Mouse (Mus musculus) mouse embryonic stem cell (cell line): ENCODE measurements around the gene Vps45.
"Not testable (repeated sequence)": the region's sequence is repeated elsewhere in the genome, so short reads cannot be mapped to it uniquely, and the experiment has no call there.

ENCODE experiments used
- in situ Hi-C, 2 experiments: fragments of 300-500 bp; cut with MboI; formaldehyde crosslinking; loops; 1 replicate in 1 of 2; 3 replicates in 1 of 2; pipeline ENCODE4 v1.14.3; 2019 to 2020; ENCODE audit warnings: low sequenced_read_pairs in 2 of 2, low pct_unique_long_range_greater_than_20kb in 1 of 2, mixed read lengths in 1 of 2; ENCODE audit not compliant: unreplicated experiment in 1 of 2

The Vps45 gene

GRCm38 (mm10) chr3:95965518-95966451, 92.5 kb downstream of the Vps45 start:
- in situ Hi-C loops = no loop called here

DNA sequence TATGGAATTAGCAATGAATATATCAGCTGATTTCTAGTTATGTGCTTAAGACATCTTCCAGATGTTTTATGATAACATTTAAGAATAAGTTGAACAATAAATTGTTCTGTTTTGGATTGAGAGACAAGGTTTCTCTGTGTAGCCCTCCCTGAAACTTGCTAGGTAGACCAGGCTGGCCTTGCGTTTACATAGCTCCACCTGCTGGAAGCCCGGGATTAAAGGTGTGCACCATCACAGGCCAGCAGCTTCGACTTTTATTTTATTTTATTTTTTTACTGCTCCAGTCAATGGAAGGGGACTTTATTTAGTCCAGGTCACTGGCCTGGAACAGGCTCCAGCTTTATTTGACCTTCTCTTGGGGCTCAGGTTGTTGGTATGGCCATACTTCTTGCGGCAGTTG, 94.6 kb downstream of the Vps45 start:
- in situ Hi-C loops = loop anchor here in 1 of 2 experiments (5.0 kb wide), 1 partner anchor 94 kb away; the partner anchor contains the start of gene Vps45

GRCm38 (mm10) chr3:95963230-95963629, 95.0 kb downstream of the Vps45 start:
- in situ Hi-C loops = loop anchor here in 1 of 2 experiments (5.0 kb wide), 1 partner anchor 94 kb away; the partner anchor contains the start of gene Vps45

- in situ Hi-C loops = loop anchor here in 1 of 2 experiments (5.0 kb wide), 1 partner anchor 95 kb away; the partner anchor contains the start of gene Vps45
These were observed 96.1 kb downstream of the Vps45 start for GRCm38 (mm10) chr3:95962182-95962581.

DNA sequence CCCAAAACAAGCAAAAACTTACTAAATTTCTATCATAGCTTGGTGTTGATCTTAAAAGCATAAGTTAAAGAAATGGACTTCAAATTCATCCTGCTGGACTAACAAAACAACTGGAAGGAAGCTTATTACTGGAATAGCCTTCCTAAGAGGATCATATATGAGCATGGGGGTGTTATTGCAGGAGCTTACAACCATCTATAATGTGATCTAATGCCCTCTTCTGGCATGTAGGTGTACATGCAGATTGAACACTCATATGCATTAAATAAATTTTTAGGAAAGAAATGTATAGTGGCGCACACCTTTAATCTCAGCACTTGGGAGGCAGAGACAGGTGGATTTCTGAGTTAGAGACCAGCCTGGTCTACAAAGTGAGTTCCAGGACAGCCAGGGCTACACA, 98.5 kb downstream of the Vps45 start:
- in situ Hi-C loops = loop anchor here in 1 of 2 experiments (5.0 kb wide), 1 partner anchor 97 kb away; the partner anchor contains the start of gene Vps45

- in situ Hi-C loops = no loop called here
These were observed 99.2 kb downstream of the Vps45 start for GRCm38 (mm10) chr3:95959082-95959481.

DNA sequence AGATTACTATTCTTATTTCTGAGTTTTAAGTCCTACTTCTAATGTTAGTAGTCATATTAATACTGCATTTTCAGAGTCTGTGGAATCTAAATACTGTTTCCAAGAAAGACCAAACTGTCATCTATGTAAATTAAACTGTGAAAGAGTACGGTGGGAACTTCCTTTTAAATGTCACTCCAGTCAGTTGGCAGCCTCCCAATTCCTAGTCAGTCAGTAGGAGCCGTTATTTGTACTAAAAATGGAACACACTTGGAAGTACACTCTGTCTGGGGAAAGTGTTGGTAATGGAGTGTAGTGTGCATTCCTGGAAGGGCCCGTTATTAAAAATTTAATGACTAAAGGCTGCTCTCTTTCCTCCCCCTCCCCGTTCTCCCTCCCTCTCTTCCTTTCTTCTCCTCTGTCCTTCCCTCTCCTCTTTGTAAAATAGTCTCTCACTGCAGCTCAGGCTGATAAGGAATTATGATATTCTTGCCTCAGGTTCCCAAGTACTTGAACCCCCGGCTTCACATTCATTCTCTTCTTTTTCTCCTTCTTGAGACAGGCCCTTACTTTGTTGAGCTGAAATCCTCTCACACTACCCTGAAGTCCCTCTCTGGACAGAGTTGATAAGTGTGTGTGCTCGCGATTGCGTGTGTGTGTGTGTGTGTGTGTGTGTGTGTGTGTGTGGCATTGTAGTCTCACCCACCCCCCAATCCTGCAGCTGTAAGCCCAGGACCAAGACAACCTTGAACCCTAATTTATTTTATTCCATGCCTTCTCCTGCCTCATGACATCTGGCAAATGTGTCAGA, 100.7 kb downstream of the Vps45 start:
- in situ Hi-C loops = no loop called here

DNA sequence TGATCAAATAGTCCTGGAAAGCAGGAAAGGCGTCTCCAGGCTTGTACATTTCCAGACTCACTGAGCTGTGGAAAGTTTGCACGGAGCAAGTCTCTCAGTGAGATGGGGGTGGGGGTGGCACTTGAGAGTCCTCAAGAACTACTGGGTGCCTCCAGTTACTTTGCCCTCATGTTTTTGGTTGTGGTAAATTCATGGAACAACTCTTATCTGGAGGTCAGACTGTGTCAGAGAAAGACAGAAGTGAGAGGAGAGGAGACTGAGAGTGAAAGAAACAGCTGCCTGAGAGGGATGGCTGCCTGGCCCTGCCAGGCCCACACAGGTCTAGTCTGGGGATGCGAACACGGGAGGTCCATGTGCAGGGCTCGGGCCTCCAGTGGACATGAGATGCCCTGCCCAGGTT, 102.9 kb downstream of the Vps45 start:
- in situ Hi-C loops = no loop called here

DNA sequence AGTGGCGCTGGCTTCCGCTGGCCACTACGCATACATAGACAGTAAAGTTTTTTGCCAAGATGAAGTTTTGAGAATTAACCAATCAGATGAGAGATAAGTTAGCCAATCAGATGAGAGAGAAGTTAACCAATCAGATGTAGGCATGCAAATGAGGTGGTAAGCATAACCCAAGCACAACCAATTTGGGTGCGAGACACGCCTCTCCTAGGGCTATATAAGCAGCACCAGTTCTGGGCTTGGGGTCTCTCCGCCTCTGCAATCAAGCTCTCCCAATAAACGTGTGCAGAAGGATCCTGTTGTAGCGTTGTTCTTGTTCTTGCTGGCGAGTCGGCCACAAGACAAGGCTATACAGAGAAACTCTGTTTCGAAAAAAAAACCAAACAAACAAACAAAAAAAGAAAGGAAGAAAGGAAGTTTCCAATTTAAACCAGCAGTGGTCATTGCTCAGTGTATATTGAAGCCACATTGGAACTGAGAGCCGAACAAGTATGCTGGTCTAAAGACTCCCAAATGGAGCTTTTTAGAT, 103.6 kb downstream of the Vps45 start:
- in situ Hi-C loops = not testable (repeated sequence)

GRCm38 (mm10) chr3:95953522-95953921, 104.7 kb downstream of the Vps45 start:
- in situ Hi-C loops = no loop called here

GRCm38 (mm10) chr3:95953023-95953422, 105.2 kb downstream of the Vps45 start:
- in situ Hi-C loops = no loop called here

GRCm38 (mm10) chr3:95951566-95951965, 106.7 kb downstream of the Vps45 start:
- in situ Hi-C loops = not testable (repeated sequence)

- in situ Hi-C loops = no loop called here
These were observed 107.3 kb downstream of the Vps45 start for GRCm38 (mm10) chr3:95950763-95951551.
